Mouse (Mus musculus): ENCODE results near the gene Atp11a.

Gene Atp11a

DNA sequence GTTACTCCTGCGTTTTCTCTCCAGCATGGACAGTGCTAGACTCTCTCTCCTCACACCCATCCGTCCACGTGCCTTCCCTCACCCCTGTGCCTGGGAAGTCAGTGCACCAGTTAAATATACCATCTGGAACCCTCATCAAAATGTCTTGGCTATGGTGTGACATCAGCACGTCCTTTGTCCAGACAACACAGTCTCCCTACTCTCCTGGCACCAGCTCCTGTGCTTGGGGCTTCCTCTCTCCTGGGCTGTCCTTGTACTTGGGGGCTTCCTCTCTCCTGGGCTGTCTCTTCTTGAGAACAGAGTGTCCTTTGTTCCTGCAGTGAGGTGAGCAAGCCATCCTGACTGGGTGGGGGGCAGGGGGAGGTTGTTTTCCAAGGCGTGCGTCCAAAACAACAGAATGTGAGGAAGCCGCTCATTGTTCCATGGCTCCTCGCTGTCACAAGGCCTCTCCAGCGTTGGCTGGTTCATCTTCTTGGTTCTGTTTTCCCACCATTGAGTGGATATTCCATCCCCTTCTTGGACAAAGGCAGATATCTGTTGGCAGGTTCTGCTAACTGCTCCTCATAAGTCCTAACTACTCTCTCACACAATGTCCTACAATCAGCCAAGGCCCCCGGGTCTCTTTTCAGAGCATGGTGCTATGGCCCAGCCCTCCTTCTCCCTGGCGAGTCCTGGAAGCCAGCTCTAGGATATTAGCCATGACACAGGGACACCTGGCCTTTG, 148.9 kb downstream of the Atp11a start:
- DNase-seq (ENCODE audit: low read depth, low spot score), result no peak

DNA sequence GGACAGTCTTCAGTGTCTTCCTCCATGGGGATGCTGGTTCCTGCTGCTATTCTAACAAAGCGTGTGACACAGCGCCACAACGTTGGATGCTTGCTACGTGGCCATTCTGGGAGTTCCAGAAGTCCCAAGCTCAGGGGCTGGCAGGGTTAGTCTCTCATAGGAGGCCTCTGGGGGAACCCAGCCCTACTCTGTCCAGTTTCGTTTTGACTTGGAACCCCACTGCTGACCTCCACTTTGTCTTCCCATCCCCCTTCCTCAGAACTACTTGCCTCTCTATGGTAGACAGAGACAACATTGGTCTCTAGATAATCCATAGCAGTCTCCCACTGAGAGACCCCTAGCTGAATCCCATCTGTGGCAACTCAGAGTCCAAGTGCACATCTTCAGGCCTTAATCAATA, 149.8 kb downstream of the Atp11a start:
- DNase-seq (ENCODE audit: low read depth, low spot score), result no peak

DNA sequence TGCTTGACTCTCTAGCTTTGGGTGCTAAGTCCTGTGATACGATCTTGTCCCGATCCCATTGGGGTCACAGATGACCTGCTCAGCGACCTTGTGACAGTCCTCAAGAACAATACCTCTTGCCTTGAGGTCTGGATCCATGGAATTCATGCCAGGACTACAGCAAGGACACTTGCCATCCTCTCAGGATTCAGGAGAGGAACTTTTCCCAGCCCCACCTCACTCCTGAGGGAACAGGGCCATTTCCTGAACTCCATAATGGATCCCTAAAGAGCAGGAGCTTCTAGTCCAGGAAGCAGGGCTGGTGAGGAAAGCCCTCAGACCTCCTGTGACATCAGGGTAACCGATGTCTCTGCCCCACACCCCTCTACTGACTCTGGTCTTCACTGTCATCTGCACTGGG, 150.9 kb downstream of the Atp11a start:
- DNase-seq (ENCODE audit: low read depth, low spot score), result no peak

DNA sequence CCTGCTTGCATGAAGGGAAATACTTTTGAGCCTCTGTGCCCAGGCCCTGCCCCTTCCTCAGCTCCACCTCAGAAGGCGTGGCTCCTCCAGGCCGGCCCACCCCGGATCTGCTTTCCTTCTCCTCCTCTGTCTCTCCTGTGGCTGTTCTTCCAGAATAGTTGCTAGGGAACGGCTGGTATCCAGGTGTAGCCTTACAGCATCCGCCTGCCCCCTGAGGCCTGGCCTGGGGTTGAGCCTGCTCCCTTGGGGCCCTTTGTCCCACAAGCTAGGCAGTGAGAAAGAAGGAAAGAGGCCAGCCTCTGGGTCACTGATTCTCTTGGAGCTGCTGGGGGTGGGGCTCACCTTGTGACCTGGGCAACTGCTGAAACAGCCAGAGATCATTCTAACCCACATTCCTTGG, 155.2 kb downstream of the Atp11a start:
- DNase-seq (ENCODE audit: low read depth, low spot score), result no peak

DNA sequence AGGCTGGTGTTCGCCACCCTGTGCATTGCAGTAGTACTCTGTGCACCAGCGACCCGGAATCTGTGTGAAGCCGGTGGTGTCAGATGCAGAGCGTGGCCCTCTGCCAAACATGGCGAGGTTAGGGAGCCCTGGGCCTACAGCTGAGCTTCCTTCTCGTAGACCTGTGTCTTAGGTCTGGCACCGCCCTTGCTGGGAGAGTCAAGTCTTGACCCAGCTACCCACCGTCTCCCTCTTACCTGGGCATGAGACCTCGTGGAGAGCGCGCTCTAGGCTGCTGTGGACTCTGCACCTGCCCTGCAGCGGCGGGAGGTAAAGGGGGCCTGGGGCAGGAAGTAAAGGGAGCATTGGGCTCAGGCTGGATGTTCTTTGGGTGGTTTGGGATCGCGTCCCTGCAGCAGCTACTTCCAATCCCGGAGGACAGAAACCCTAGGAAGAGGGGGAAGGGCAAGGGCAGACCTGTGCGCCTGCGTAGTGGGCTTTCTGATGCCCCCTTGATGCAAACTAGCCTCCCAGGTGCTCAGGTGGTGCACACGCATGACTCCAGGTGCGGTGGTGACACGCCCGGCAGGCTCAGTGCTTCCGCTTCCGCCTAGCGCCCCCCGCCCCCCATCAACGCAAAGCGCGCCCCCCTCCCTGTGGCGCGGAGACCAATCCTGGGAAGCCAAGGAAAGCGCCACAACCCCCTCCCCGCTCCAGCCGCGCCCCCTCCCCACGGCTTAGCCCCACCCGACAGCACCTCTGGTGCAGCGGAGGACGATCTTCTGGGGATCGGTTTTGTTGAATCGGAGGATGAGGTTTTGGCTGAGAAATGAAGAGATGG, 158.6 kb downstream of the Atp11a start:
- DNase-seq (ENCODE audit: low read depth, low spot score), result no peak

DNA sequence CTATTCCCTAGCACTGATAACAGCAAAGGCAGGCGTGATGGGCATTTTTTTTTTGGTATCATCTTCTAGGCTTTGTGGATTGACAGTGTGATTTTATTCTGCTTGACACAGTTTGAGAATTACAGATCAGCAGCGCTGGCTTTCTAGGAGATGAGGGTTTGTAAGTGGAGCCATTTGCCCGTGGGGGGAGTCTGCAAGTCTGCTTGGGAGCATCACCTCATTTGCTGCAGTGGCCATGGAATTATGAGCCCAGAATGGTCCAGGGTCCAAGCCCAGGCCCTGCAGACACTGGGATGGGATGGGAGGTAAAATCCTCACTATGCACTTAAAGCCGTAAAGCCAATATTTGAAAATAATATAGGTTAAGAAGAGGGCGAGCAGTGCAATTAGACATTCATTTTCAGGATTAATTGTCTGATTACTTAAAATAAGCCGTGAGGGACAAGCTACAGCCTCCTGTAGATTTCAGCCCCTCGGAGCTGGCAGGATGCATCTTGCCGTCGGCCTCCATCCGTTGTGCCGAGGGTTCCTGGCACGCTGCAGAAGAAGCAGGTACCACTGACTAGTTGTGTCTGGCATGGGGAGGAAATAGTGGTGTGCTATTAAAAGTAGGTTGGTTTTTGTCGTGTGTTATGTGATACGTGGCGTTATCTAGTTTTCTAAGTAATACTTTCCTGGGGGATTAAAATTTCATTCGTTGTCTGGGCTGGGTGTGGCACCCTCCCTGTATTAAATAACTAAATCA, 159.5 kb downstream of the Atp11a start:
- no peak for DNase-seq (ENCODE audit: low read depth, low spot score)

DNA sequence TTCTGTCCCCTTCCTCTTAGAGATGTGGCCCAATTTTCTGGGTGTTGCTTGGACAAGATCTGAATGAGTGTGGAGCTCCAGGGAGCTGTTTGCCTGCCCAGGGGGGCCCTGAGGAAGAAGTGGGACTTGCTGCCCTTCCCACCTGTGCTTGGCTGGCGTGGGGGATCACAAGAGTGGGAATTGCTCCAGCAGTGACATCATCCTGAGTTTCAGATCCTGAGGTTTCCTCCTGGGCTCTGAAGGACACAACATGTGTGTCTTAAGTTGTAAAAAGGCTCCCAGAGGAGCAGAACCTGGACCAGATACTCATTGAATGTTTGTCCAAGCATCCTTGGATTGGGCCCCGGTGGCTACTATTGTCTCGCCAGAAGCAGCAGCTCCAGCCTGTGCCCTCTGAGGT, 160.2 kb downstream of the Atp11a start:
- DNase-seq (ENCODE audit: low read depth, low spot score), result no peak

DNA sequence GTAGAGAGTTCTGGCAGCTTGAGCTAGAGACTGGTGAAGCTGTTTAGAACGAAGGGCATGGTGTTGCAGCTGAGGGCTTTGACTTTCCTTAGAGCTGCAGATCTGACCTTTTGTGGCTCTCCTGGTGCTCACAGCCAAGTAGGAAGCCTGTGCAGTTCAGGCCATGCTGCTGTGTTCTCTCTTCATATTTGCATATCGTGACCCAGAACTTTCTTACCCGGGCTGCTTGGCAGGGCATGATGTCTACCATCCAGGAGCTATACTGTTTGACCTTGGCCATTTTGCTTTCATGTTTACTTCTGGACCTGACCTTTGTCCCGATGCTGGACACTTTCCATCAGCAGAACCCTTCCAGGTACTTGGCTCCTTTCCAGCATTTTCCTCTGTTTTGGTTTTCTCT, 161.0 kb downstream of the Atp11a start:
- DNase-seq (ENCODE audit: low read depth, low spot score), result no peak

All from 3T3-L1 (cell line).